Mouse (Mus musculus): ENCODE data around the gene Cpt2.

The Cpt2 gene

GRCm38 (mm10) chr4:107921152-107921695 lies 2.2 kb downstream of the Cpt2 start:
- in situ Hi-C loops (cut with MboI, MseI): no loop called here

- in situ Hi-C loops (cut with MboI, MseI): no loop called here
Measured at GRCm38 (mm10) chr4:107920336-107920735, 3.1 kb downstream of the Cpt2 start.

- in situ Hi-C loops (cut with MboI, MseI): no loop called here
Measured at GRCm38 (mm10) chr4:107910020-107910419, 13.4 kb downstream of the Cpt2 start.

- in situ Hi-C loops (cut with MboI, MseI): no loop called here
Measured at GRCm38 (mm10) chr4:107906561-107906960, 16.8 kb downstream of the Cpt2 start.

GRCm38 (mm10) chr4:107904252-107904651 lies 19.2 kb downstream of the Cpt2 start:
- in situ Hi-C loops (cut with MboI, MseI): no loop called here

- in situ Hi-C loops (cut with MboI, MseI): no loop called here
Measured at GRCm38 (mm10) chr4:107900206-107900605, 23.2 kb downstream of the Cpt2 start.

GRCm38 (mm10) chr4:107899211-107899927 lies 24.0 kb downstream of the Cpt2 start:
- in situ Hi-C loops (cut with MboI, MseI): no loop called here

GRCm38 (mm10) chr4:107892663-107893062 lies 30.7 kb downstream of the Cpt2 start:
- in situ Hi-C loops (cut with MboI, MseI): no loop called here

GRCm38 (mm10) chr4:107889731-107890432 lies 33.5 kb downstream of the Cpt2 start, which contains the start of gene 0610037L13Rik:
Gene 0610037L13Rik (plus strand): TSS chr4:107889813.
- in situ Hi-C loops (cut with MboI, MseI): no loop called here

- in situ Hi-C loops (cut with MboI, MseI): no loop called here
Measured at GRCm38 (mm10) chr4:107889385-107889730, 34.1 kb downstream of the Cpt2 start.

GRCm38 (mm10) chr4:107886371-107886770 lies 37.0 kb downstream of the Cpt2 start:
- in situ Hi-C loops (cut with MboI, MseI): no loop called here

- in situ Hi-C loops (cut with MboI, MseI): no loop called here
Measured at GRCm38 (mm10) chr4:107881631-107882030, 41.8 kb downstream of the Cpt2 start.

GRCm38 (mm10) chr4:107879254-107880050 lies 44.0 kb downstream of the Cpt2 start, which contains the start of gene Magoh:
Gene Magoh (plus strand): TSS chr4:107879755.
- in situ Hi-C loops (cut with MboI, MseI): no loop called here

GRCm38 (mm10) chr4:107864866-107865265 lies 58.5 kb downstream of the Cpt2 start:
- in situ Hi-C loops (cut with MboI, MseI): no loop called here

- in situ Hi-C loops (cut with MboI, MseI): no loop called here
Measured at GRCm38 (mm10) chr4:107858995-107859394, 64.4 kb downstream of the Cpt2 start.

- in situ Hi-C loops (cut with MboI, MseI): no loop called here
Measured at GRCm38 (mm10) chr4:107856958-107857686, 66.3 kb downstream of the Cpt2 start.

All from T-helper 1 cell (primary cell).